Mouse (Mus musculus) embryonic facial prominence, embryonic 11.5 days (tissue): ENCODE data around the gene Srsf7. TPM values are rescaled to one million over a fixed set of nuclear protein-coding genes. Genes with fewer than 3 reads are reported as not detected.

ENCODE experiments used
- ATAC-seq: fragments of 200-750 bp; cut with Nextera tagmentation; replicated peaks from 2 replicates; pipeline ENCODE4 v1.8.0; 2017; ENCODE audit warnings: low read depth; ENCODE audit not compliant: insufficient number of reproducible peaks, low FRiP score, low TSS enrichment
- DNase-seq: peaks from one replicate; pipeline ENCODE4 v3.0.0-alpha.2; 2015; ENCODE audit warnings: low spot score
- H3K27ac ChIP-seq: fragments of 300-500 bp; sonication (generic); replicated peaks from 2 replicates; pipeline ENCODE4 v1.5.1; 2014; ENCODE audit warnings: mild to moderate bottlenecking, low read depth, low read length, control low read depth
- H3K27me3 ChIP-seq: fragments of 300-500 bp; sonication (generic); 2 replicates; pipeline ENCODE4 v1.6.1; 2014; ENCODE audit warnings: mild to moderate bottlenecking, low read length, moderate library complexity, mixed read lengths; ENCODE audit not compliant: control insufficient read depth, insufficient read depth
- H3K36me3 ChIP-seq: fragments of 300-500 bp; sonication (generic); replicated peaks from 2 replicates; pipeline ENCODE4 v1.6.1; 2014; ENCODE audit warnings: low read depth, mild to moderate bottlenecking, low read length, moderate library complexity, mixed read lengths; ENCODE audit not compliant: control insufficient read depth, insufficient read depth
- H3K4me1 ChIP-seq: fragments of 300-500 bp; sonication (generic); 2 replicates; pipeline ENCODE4 v1.6.1; 2014; ENCODE audit warnings: low read length, mixed read lengths; ENCODE audit not compliant: control insufficient read depth, insufficient read depth
- H3K4me2 ChIP-seq: fragments of 300-500 bp; sonication (generic); 2 replicates; pipeline ENCODE4 v1.6.1; 2014; ENCODE audit warnings: low read depth, mild to moderate bottlenecking, control low read depth, low read length, moderate library complexity
- H3K4me3 ChIP-seq: fragments of 300-500 bp; sonication (generic); 2 replicates; pipeline ENCODE4 v1.5.1; 2014; ENCODE audit warnings: low read depth, low read length, control low read depth
- H3K9ac ChIP-seq: fragments of 300-500 bp; sonication (generic); replicated peaks from 2 replicates; pipeline ENCODE4 v1.6.1; 2014; ENCODE audit warnings: mild to moderate bottlenecking, control low read depth, low read length
- H3K9me3 ChIP-seq: fragments of 300-500 bp; sonication (generic); replicated peaks from 2 replicates; pipeline ENCODE4 v1.6.1; 2016; ENCODE audit warnings: mild to moderate bottlenecking, low read length, inconsistent platforms, mixed read lengths; ENCODE audit not compliant: control insufficient read depth
- WGBS: fragments of 180-500 bp; shearing (Covaris S2); extraction: QIAGEN DNeasy Blood & Tissue Kit; methylation state at CpG from one replicate; pipeline ENCODE4 v1.1.7; 2014; 5-methylcytosine and 5-hydroxymethylcytosine counted together
- polyA plus RNA-seq: library from polyadenylated mRNA; unstranded; fragments of >200 nt; fragmentation: Nextera tagmentation; extraction: Ambion mirVana; gene quantifications from 2 replicates; pipeline ENCODE4 v1.2.1, GENCODE M21; 2014

The Srsf7 gene
- polyA plus RNA-seq, 1 experiment from 2014 or later: 1,051 TPM

DNA sequence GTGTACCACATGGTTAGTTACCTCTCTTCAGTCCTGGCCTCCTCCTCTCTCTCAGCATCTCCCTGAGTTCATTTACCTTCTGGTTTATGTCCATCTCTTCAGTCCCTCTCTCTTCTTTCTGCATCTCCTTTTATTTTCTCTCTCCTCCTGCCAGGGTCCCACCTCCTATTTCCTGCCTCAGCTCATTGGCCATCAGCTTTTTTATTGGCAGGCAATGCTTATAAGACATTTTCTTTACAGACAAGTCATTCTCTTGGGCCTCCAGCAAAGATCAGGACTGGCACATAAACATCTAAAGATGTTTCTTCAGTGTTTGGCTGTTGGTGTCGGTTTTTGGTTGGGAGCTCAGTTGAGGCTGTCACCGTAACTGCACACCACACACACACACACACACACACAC is 33.4 kb downstream of the Srsf7 start:
- ATAC-seq (no peak), DNase-seq (no peak)
- Histone ChIP-seq H3K9ac (no peak overlapping the region), H3K27ac (no peak overlapping the region), H3K36me3 (no peaks in the 10 kb centered on the region), H3K27me3 (no peaks in the 10 kb centered on the region), H3K4me3 (no peak overlapping the region), H3K4me1 (peaks cover under 1% of the 10 kb centered on the region; the same call in 1 of the 2 replicates), H3K9me3 (no peaks in the 10 kb centered on the region), H3K4me2 (no peak overlapping the region)
- WGBS: 89% methylated on average over 2 of the region's 2 CpGs

DNA sequence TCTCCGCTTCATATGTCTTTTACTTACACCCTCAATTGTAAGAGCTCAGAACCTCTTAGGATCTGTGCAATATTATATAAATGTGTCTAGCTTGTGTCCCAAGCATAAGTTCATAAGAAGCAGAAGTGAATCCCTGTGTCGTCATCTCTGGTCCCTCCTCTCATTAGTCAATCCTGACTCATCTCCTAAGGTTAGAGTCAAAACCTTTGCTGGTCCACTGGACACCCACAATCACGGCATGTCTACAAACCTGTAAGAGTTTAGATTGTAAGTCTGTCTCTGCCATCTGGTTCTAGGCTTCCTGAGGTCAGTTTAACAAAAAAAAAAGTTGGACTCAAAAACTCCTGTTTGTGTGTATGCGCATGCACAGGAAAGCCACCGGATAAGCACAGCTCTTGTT is 34.3 kb downstream of the Srsf7 start:
- H3K36me3 ChIP-seq: no peaks in the 10 kb centered on the region
- no peak overlapping the region for H3K9ac ChIP-seq
- no peak overlapping the region for H3K4me3 ChIP-seq
- H3K9me3 ChIP-seq: no peaks in the 10 kb centered on the region
- WGBS: 87% methylated on average over 5 of the region's 5 CpGs
- DNase-seq: no peak
- H3K4me1 ChIP-seq: peaks cover 3% of the 10 kb centered on the region
- no peak overlapping the region for H3K4me2 ChIP-seq
- no peak for ATAC-seq
- no peak overlapping the region for H3K27ac ChIP-seq
- H3K27me3 ChIP-seq: no peaks in the 10 kb centered on the region

DNA sequence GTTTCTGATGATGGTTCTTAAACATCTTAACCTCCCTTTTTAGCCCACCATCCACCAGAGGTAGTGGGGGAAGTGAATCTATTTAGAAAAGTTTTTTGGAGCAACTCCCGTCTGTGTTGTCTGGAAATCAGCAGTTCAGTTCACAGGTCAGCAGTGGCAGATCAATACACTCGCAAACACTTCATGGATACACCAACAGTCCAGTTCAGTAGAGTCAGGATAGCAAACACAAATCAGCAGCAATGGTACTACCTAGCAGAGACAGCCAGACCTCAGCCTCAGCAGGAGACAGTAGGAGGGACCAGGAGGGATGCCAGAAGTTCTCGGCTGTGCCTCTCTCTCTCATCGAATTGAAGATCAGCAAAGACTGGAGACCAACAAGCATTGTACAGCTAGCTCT is 35.2 kb downstream of the Srsf7 start:
- no peak overlapping the region for H3K27ac ChIP-seq
- no peaks in the 10 kb centered on the region for H3K27me3 ChIP-seq
- H3K4me3 ChIP-seq: no peak overlapping the region
- H3K4me2 ChIP-seq: no peak overlapping the region
- ATAC-seq (no peak), DNase-seq (no peak)
- 88% methylated on average over 4 of the region's 4 CpGs for WGBS
- H3K9me3 ChIP-seq: no peaks in the 10 kb centered on the region
- peaks cover 3% of the 10 kb centered on the region for H3K4me1 ChIP-seq
- H3K9ac ChIP-seq: no peak overlapping the region
- no peaks in the 10 kb centered on the region for H3K36me3 ChIP-seq

DNA sequence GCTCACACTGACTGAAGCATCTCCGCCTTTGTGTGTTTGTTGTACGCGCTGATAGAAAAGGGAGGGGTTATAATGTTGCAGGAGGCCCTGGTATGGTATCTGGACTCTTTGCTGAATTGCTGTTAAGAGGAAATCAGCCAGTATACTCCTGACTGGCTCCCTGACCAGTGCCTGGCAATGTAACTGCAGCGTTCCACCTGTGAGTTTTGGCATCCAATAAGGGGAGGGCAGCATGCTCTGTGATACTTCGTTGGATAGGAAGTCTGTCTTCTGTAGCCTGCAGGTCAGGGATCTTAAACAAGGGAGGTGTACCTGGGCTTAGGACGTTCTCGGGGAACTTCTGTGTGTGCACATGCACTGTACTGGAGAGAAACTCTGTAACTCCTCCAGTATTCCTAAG is 36.2 kb downstream of the Srsf7 start:
- H3K4me3 ChIP-seq: no peak overlapping the region
- no peak for ATAC-seq

DNA sequence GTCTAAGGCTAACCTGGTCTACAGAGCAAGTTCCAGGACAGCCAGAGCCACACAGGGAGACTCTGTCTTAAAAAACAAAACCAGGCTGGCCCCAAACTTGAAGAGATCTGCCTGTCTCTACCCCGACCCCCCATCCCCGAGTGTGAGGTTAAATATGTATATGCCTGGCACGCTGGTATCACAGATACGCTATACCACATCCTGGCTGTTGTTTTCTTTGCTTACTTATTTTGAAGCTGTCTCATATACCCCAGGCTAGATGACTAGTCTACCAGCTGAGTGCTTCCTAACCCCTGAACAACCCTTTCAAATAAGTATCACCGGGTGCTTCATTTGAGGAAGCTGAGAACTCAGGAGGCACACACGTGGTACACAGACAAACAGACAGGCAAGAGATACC is 37.3 kb downstream of the Srsf7 start:
- Histone ChIP-seq H3K4me3 (no peak overlapping the region), H3K9me3 (no peaks in the 10 kb centered on the region), H3K4me1 (peaks cover 3% of the 10 kb centered on the region), H3K36me3 (no peaks in the 10 kb centered on the region), H3K4me2 (no peak overlapping the region), H3K27me3 (no peaks in the 10 kb centered on the region), H3K9ac (no peak overlapping the region), H3K27ac (no peak overlapping the region)
- ATAC-seq: no peak
- 92% methylated on average over 6 of the region's 6 CpGs for WGBS
- no peak for DNase-seq

More for the DNA sequence above, 36.2 kb downstream of the Srsf7 start:
- Histone ChIP-seq H3K4me1 (peaks cover 3% of the 10 kb centered on the region), H3K9me3 (no peaks in the 10 kb centered on the region), H3K4me2 (no peak overlapping the region), H3K9ac (no peak overlapping the region), H3K27me3 (no peaks in the 10 kb centered on the region), H3K27ac (no peak overlapping the region), H3K36me3 (no peaks in the 10 kb centered on the region)
- DNase-seq: no peak
- 90% methylated on average over 7 of the region's 7 CpGs for WGBS

- whole genome bisulfite sequencing: 22% methylated on average over 16 of the region's 16 CpGs
- DNase-seq (peak; percentile 83), ATAC-seq (peak; percentile 68; the same call in 1 of the 2 replicates)
- H3K27ac ChIP-seq: no peak overlapping the region
- H3K27me3 ChIP-seq: no peaks in the 10 kb centered on the region
- H3K9me3 ChIP-seq: no peaks in the 10 kb centered on the region
- H3K4me3 ChIP-seq: no peak overlapping the region
- H3K4me2 ChIP-seq: peak overlapping the region; percentile 33
- no peaks in the 10 kb centered on the region for H3K36me3 ChIP-seq
- H3K9ac ChIP-seq: peak overlapping the region; percentile 22; the same call in 1 of the 2 replicates
- peaks cover 3% of the 10 kb centered on the region for H3K4me1 ChIP-seq
Measured at GRCm38 (mm10) chr17:80168425-80169182, 38.5 kb downstream of the Srsf7 start.

DNA sequence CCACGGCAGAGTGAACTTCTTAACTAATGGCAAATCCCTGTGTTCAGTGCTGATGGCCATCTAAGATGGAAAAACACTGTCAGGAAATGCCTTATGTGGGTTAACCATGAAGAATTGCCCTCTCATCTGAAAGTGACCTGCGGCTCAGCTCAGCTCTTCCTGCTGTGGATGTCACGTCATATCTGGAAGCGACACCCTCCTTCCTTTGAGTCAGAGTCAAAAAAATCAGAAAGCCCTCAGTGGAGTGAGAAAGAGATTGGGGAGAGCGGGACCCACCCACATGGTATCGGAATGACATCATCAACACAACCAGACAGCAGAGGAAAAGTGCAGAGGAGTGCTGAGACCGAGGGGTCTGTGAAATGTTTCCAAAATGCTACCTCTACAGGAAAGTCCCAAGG is 39.3 kb downstream of the Srsf7 start:
- H3K4me1 ChIP-seq: peaks cover 3% of the 10 kb centered on the region
- no peaks in the 10 kb centered on the region for H3K36me3 ChIP-seq
- H3K4me2 ChIP-seq: no peak overlapping the region; the same call in 1 of the 2 replicates
- DNase-seq: peak; percentile 30
- H3K9ac ChIP-seq: no peak overlapping the region
- 42% methylated on average over 7 of the region's 7 CpGs for WGBS
- ATAC-seq: 0 out of 2 replicates have a peak, but pooled peaks have one; percentile 58
- H3K4me3 ChIP-seq: no peak overlapping the region
- H3K27ac ChIP-seq: no peak overlapping the region
- H3K27me3 ChIP-seq: no peaks in the 10 kb centered on the region
- H3K9me3 ChIP-seq: no peaks in the 10 kb centered on the region

DNA sequence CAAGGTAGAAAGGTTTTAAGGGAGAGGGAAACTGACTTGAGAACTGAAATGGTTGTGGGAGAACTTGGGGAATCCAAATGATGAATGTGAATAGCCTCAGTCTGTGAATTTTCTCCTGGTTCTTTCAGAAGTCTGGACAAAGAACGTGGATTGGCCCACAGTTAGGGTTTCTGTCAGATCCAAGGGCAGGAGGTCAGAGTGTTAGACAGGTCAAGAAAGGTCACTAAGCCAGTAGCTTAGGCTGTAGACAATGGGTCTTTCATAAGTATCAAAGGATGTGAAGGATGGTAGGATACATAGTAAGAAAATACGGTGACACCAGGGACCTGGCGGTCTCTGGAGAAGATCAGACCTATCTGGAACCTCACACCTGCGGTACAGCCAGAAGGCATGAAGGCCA is 39.7 kb downstream of the Srsf7 start:
- no peak overlapping the region for H3K4me3 ChIP-seq
- no peak overlapping the region for H3K27ac ChIP-seq
- no peaks in the 10 kb centered on the region for H3K36me3 ChIP-seq
- H3K27me3 ChIP-seq: no peaks in the 10 kb centered on the region
- 37% methylated on average over 4 of the region's 4 CpGs for WGBS
- no peak overlapping the region for H3K9ac ChIP-seq
- no peaks in the 10 kb centered on the region for H3K9me3 ChIP-seq
- DNase-seq (no peak), ATAC-seq (no peak)
- H3K4me2 ChIP-seq: no peak overlapping the region
- peaks cover 3% of the 10 kb centered on the region for H3K4me1 ChIP-seq
